ENCODE assay signal across 12 mouse cellular contexts in the genomic region with DNA sequence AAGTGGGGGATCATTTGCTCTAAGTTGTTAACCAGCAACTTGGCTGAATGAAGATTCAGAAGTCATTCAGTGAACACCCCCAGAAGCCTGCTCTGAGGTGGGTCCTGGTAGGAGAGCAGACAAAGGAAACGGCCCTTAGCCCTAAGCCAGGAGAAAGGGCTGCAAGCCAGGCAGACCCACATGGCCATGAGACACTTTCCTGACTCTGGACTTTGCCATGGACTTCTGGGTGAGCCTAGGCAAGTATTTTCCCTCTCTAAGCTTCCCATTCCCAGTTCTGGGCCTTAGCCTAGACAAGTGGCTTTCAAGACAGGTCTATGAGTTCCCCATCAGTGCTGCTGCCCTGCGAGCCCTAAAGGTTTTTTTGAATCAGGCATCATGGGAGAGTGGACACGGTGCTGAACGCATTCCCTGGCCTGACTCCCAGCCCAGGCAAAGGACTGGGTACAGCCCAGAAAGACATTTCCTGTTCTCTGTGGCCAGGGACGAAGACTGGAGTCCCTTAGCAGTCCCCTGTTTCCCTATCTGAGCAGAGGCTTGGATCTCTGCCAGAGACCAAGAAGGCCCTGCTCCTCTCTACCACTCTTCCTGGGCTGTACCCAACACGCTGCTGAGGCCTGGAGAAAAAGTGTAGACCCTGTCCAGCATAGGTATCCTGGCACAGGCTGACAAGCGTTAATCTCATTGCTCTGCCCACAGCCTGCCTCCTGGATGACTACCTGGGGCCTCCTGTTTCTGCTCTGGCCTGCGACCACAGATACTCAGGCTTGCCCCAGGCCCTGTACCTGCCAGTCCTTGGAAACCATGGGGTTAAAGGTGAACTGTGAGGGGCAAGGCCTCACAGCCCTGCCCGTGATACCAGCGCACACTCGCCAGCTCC. TPM values are rescaled to one million over a fixed set of nuclear protein-coding genes. Genes with fewer than 3 reads are reported as not detected.
A peak's percentile ranks its signal among the peaks of the same experiment; 100 is the strongest.
DNase-seq lines count a peak whose midpoint lies in the region; ATAC-seq and TF ChIP-seq lines count a peak whose summit lies in the region.
"Had no signal": no experiment of that assay in that cellular context is flagged by ENCODE, and none has a peak within 500 bp of the region (broad histone marks: within the 10 kb centered on the region; RNA-seq: fewer than 3 reads in every experiment).

No protein-coding gene starts in this region.

- H3K9ac ChIP-seq in heart, postnatal 0 days (replicated peaks; ENCODE audit: low read depth, low read length): no peak overlapping the region
- peak overlapping the region; percentile 47 for H3K9ac ChIP-seq in liver, embryonic 12.5 days
- H3K9ac ChIP-seq: forebrain, embryonic 13.5 days; hindbrain, embryonic 14.5 days; midbrain, embryonic 12.5 days had no signal

- no peak for TF ChIP-seq CTCF in kidney, adult 2 months (conservative IDR thresholded peaks at IDR 0.05; ENCODE audit: insufficient read depth, insufficient read length, low read depth, low read length)
- TF ChIP-seq CTCF in heart, postnatal 0 days (IDR thresholded peaks at IDR 0.05; ENCODE audit: low read depth): no peak

- peak; percentile 47 for DNase-seq in kidney, adult 2 months
- DNase-seq in kidney, adult 11 months: no peak
- DNase-seq in MN1 (ENCODE audit: low spot score): peak; percentile 36
- peak; percentile 33 for DNase-seq in heart, postnatal 0 days (ENCODE audit: low spot score)
- DNase-seq in cerebellum, adult 9-11 months: no peak
- no peak for DNase-seq in testis, postnatal 10 days (ENCODE audit: low spot score)
- DNase-seq: cerebellum, postnatal 14 days had no signal

- no peak overlapping the region for H3K4me2 ChIP-seq in heart, postnatal 0 days (ENCODE audit: low read depth, low read length)
- peak overlapping the region; percentile 66 for H3K4me2 ChIP-seq in liver, embryonic 12.5 days
- H3K4me2 ChIP-seq: forebrain, embryonic 13.5 days; hindbrain, embryonic 14.5 days; midbrain, embryonic 12.5 days had no signal

- TF ChIP-seq EP300 in heart, postnatal 0 days (IDR thresholded peaks at IDR 0.05; ENCODE audit: low read depth): no peak

- no peaks in the 10 kb centered on the region for H3K9me3 ChIP-seq in heart, postnatal 0 days (replicated peaks; ENCODE audit: control insufficient read depth, low read length)
- no peaks in the 10 kb centered on the region for H3K9me3 ChIP-seq in liver, embryonic 12.5 days (replicated peaks)
- H3K9me3 ChIP-seq: forebrain, embryonic 13.5 days; midbrain, embryonic 12.5 days had no signal

- no peak overlapping the region for H3K27ac ChIP-seq in kidney, adult 2 months (ENCODE audit: insufficient read depth, low read depth, low read length)
- no peak overlapping the region for H3K27ac ChIP-seq in heart, postnatal 0 days (ENCODE audit: low read depth)
- peak overlapping the region; percentile 81 for H3K27ac ChIP-seq in liver, embryonic 12.5 days
- H3K27ac ChIP-seq: forebrain, embryonic 13.5 days; hindbrain, embryonic 14.5 days; midbrain, embryonic 12.5 days had no signal

- H3K27me3 ChIP-seq in kidney, adult 2 months (replicated peaks; ENCODE audit: control insufficient read depth, insufficient read depth, low read length): no peaks in the 10 kb centered on the region
- no peaks in the 10 kb centered on the region for H3K27me3 ChIP-seq in heart, postnatal 0 days (ENCODE audit: control insufficient read depth, insufficient read depth, low read length)
- no peaks in the 10 kb centered on the region for H3K27me3 ChIP-seq in liver, embryonic 12.5 days (replicated peaks)
- H3K27me3 ChIP-seq: forebrain, embryonic 13.5 days; midbrain, embryonic 12.5 days had no signal

- peaks cover 3% of the 10 kb centered on the region; the same call in 1 of the 2 replicates for H3K4me1 ChIP-seq in kidney, adult 2 months (ENCODE audit: control insufficient read depth, insufficient read depth, low read length)
- H3K4me1 ChIP-seq in heart, postnatal 0 days (ENCODE audit: control insufficient read depth, insufficient read depth): no peaks in the 10 kb centered on the region
- H3K4me1 ChIP-seq in liver, embryonic 12.5 days: peaks cover 54% of the 10 kb centered on the region
- H3K4me1 ChIP-seq: forebrain, embryonic 13.5 days; midbrain, embryonic 12.5 days had no signal

- peak; percentile 44 for ATAC-seq in heart, postnatal 0 days (ENCODE audit: insufficient read depth, low read depth)
- ATAC-seq in liver, embryonic 12.5 days: no peak
- ATAC-seq in frontal cortex, adult (ENCODE audit: low TSS enrichment): no peak
- ATAC-seq: forebrain, embryonic 13.5 days had no signal

- no peak for TF ChIP-seq POLR2A in kidney, adult 2 months (IDR thresholded peaks at IDR 0.05; ENCODE audit: low read depth, low read length)

- 55% methylated on average over 11 of the region's 11 CpGs for WGBS in kidney, adult 2 months
- WGBS in heart, postnatal 0 days: 38% methylated on average over 11 of the region's 11 CpGs
- WGBS in liver, embryonic 12.5 days (ENCODE audit: insufficient replicate concordance): 61% methylated on average over 11 of the region's 11 CpGs

- no peaks in the 10 kb centered on the region for H3K36me3 ChIP-seq in kidney, adult 2 months (ENCODE audit: control insufficient read depth, insufficient read depth, low read length)
- no peaks in the 10 kb centered on the region for H3K36me3 ChIP-seq in heart, postnatal 0 days (replicated peaks; ENCODE audit: control insufficient read depth, insufficient read depth, low read length)
- H3K36me3 ChIP-seq in liver, embryonic 12.5 days: no peaks in the 10 kb centered on the region
- H3K36me3 ChIP-seq: midbrain, embryonic 12.5 days had no signal

- no peak overlapping the region for H3K4me3 ChIP-seq in kidney, adult 2 months (ENCODE audit: insufficient read depth, low read depth, low read length)
- no peak overlapping the region for H3K4me3 ChIP-seq in heart, postnatal 0 days (ENCODE audit: low read depth, low read length)
- peak overlapping the region; percentile 4; the same call in 1 of the 2 replicates for H3K4me3 ChIP-seq in liver, embryonic 12.5 days
- H3K4me3 ChIP-seq: forebrain, embryonic 13.5 days; midbrain, embryonic 12.5 days had no signal

RNA-seq across cellular contexts. Expression of a gene that starts 0.7 kb away (rescaled TPM):
- polyA plus RNA-seq in kidney, adult 2 months (2012; rRNA removed): 0.66 and 1.1 TPM in 2 replicates
- total RNA-seq in heart, postnatal 0 days (2014; rRNA removed; ENCODE audit: low replicate concordance): 0.19 and 0.23 TPM in 2 replicates
- 0.89 and 1.0 TPM in 2 replicates for polyA plus RNA-seq in heart, postnatal 0 days (2015; fragmentation: Nextera tagmentation; extraction: Ambion mirVana)
- polyA plus RNA-seq in liver, embryonic 12.5 days (2016; fragmentation: Nextera tagmentation; extraction: Ambion mirVana): 40.9 and 44.2 TPM in 2 replicates

RNA-seq across cellular contexts. Expression of a gene that starts 33.4 kb away (rescaled TPM):
- 49.5 and 52.0 TPM in 2 replicates for polyA plus RNA-seq in kidney, adult 2 months (2012; rRNA removed)
- total RNA-seq in heart, postnatal 0 days (2014; rRNA removed; ENCODE audit: low replicate concordance): 11.8 and 19.7 TPM in 2 replicates
- polyA plus RNA-seq in heart, postnatal 0 days (2015; fragmentation: Nextera tagmentation; extraction: Ambion mirVana): 6.7 and 6.8 TPM in 2 replicates
- polyA plus RNA-seq in liver, embryonic 12.5 days (2016; fragmentation: Nextera tagmentation; extraction: Ambion mirVana): 28.6 and 30.5 TPM in 2 replicates

RNA-seq across cellular contexts. Expression of a gene that starts 47.9 kb away (rescaled TPM):
- polyA plus RNA-seq in kidney, adult 2 months (2012; rRNA removed): 2.7 and 3.0 TPM in 2 replicates
- total RNA-seq in heart, postnatal 0 days (2014; rRNA removed; ENCODE audit: low replicate concordance): 0.77 TPM in 1 of 2 replicates, not detected in the other
- polyA plus RNA-seq in heart, postnatal 0 days (2015; fragmentation: Nextera tagmentation; extraction: Ambion mirVana): 0.62 and 0.75 TPM in 2 replicates
- polyA plus RNA-seq in liver, embryonic 12.5 days (2016; fragmentation: Nextera tagmentation; extraction: Ambion mirVana): 0.51 and 0.63 TPM in 2 replicates

RNA-seq across cellular contexts. Expression of a gene that starts 57.1 kb away (rescaled TPM):
- 0.53 and 0.77 TPM in 2 replicates for polyA plus RNA-seq in kidney, adult 2 months (2012; rRNA removed)
- total RNA-seq in heart, postnatal 0 days (2014; rRNA removed; ENCODE audit: low replicate concordance): not detected in 2 replicates
- 0.58 and 1.1 TPM in 2 replicates for polyA plus RNA-seq in heart, postnatal 0 days (2015; fragmentation: Nextera tagmentation; extraction: Ambion mirVana)
- polyA plus RNA-seq in liver, embryonic 12.5 days (2016; fragmentation: Nextera tagmentation; extraction: Ambion mirVana): 5.0 and 7.1 TPM in 2 replicates

Comparison
In these comparisons a context has a peak if more than half of its experiments do, and no peak if none do; other contexts are left out.
1. DNase-seq: peak in kidney, adult 2 months (single experiment), MN1 (single experiment) and heart, postnatal 0 days (single experiment); none in kidney, adult 11 months (single experiment), cerebellum, adult 9-11 months (single experiment) and testis, postnatal 10 days (single experiment).
2. RNA of a gene that starts 0.7 kb away (polyA plus RNA-seq): 40.9 to 44.2 TPM in liver, embryonic 12.5 days; 0.89 to 1.0 TPM in heart, postnatal 0 days and 0.66 to 1.1 TPM in kidney, adult 2 months; every median in the first group is over 10 times any median in the second.